Mouse (Mus musculus) small intestine, adult 2 months (tissue): ENCODE results near the gene Card19.

Experiments
- CTCF ChIP-seq: fragments of 200-500 bp; IDR thresholded peaks from 2 replicates; pipeline ENCODE4 v1.5.1; 2012; ENCODE audit warnings: low read depth, mild to moderate bottlenecking, control low read depth, inconsistent platforms, low read length, moderate library complexity, mixed read lengths; ENCODE audit not compliant: insufficient replicate concordance, insufficient read length; ENCODE audit errors: extremely low read depth
- POLR2A ChIP-seq: fragments of 200-500 bp; IDR thresholded peaks from 2 replicates; pipeline ENCODE4 v1.6.1; 2012; ENCODE audit warnings: low read depth, mild to moderate bottlenecking, control low read depth, inconsistent platforms, low read length, moderate library complexity

DNA sequence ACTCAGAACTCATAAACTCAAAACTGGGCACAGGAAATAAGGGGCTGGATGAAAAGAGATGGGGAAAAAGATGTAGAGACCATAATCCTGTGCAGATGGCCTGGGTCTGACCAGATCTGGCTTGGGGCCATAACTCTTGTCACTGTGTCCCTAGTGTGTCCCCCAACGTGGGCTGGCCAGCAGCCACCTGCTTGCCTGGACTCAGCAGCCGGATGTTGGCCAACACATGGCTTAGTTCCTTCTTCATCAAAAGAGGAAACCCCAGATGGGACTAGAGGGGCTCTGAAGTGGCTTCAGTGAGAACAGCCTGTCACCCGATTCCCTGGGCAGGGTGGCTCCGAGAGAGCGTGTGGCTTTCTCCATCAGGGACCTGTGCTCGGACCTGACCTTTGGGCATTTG is 19.1 kb downstream of the Card19 start:
- TF ChIP-seq CTCF = no peak
- no peak for TF ChIP-seq POLR2A
